ENCODE assay signal across 8 mouse cellular contexts in genomic region chr9:110653655-110654461, GRCm38 (mm10). TPM values are rescaled to one million over a fixed set of nuclear protein-coding genes. Genes with fewer than 3 reads are reported as not detected.
DNase-seq lines count a peak whose midpoint lies in the region; ATAC-seq and TF ChIP-seq lines count a peak whose summit lies in the region.

Nbeal2 (minus strand) TSS chr9:110654161.

- H3K27ac ChIP-seq in bone marrow, adult 2 months (ENCODE audit: control insufficient read depth, insufficient read depth, low read depth, low read length, poor library complexity): peak within 1 kb of the TSS; percentile 73
- H3K27ac ChIP-seq in embryonic fibroblast, embryonic 13.5 days (ENCODE audit: insufficient read depth, low read length): no peak within 1 kb of the TSS
- peak within 1 kb of the TSS; percentile 53; the same call in 1 of the 2 replicates for H3K27ac ChIP-seq in kidney, embryonic 14.5 days (ENCODE audit: low read depth, low read length)
- no peak within 1 kb of the TSS for H3K27ac ChIP-seq in limb, embryonic 14.5 days (replicated peaks; ENCODE audit: low read depth, low read length)
- H3K27ac ChIP-seq in midbrain, embryonic 16.5 days (ENCODE audit: low read length): peak within 1 kb of the TSS; percentile 39; the same call in 1 of the 2 replicates
- H3K27ac ChIP-seq in spleen, adult 2 months (ENCODE audit: insufficient read depth, low read length): peak within 1 kb of the TSS; percentile 73

- no peaks in the 10 kb centered on the region for H3K9me3 ChIP-seq in kidney, embryonic 14.5 days (ENCODE audit: control insufficient read depth, low read length)
- H3K9me3 ChIP-seq in limb, embryonic 14.5 days (ENCODE audit: control insufficient read depth, low read length): no peaks in the 10 kb centered on the region
- H3K9me3 ChIP-seq in midbrain, embryonic 16.5 days (replicated peaks; ENCODE audit: control insufficient read depth, low read length, poor library complexity, severe bottlenecking): no peaks in the 10 kb centered on the region

- H3K9ac ChIP-seq in kidney, embryonic 14.5 days (ENCODE audit: low read depth, low read length): peak within 1 kb of the TSS; percentile 64
- H3K9ac ChIP-seq in limb, embryonic 14.5 days (ENCODE audit: low read depth, low read length, severe bottlenecking): peak within 1 kb of the TSS; percentile 52
- H3K9ac ChIP-seq in midbrain, embryonic 16.5 days (ENCODE audit: low read depth, low read length): peak within 1 kb of the TSS; percentile 80

- peaks cover 9% of the 10 kb centered on the region for H3K4me1 ChIP-seq in bone marrow, adult 2 months (ENCODE audit: control insufficient read depth, insufficient read depth, low read length)
- peaks cover 3% of the 10 kb centered on the region; the same call in 1 of the 2 replicates for H3K4me1 ChIP-seq in embryonic fibroblast, embryonic 13.5 days (ENCODE audit: control insufficient read depth, insufficient read depth, low read length)
- H3K4me1 ChIP-seq in kidney, embryonic 14.5 days (ENCODE audit: control insufficient read depth, insufficient read depth, low read length): peaks cover 17% of the 10 kb centered on the region
- H3K4me1 ChIP-seq in limb, embryonic 14.5 days (ENCODE audit: control insufficient read depth, insufficient read depth, low read length): peaks cover 20% of the 10 kb centered on the region
- peaks cover 50% of the 10 kb centered on the region for H3K4me1 ChIP-seq in midbrain, embryonic 16.5 days (ENCODE audit: control insufficient read depth, insufficient read depth, low read length)
- H3K4me1 ChIP-seq in spleen, adult 2 months (ENCODE audit: control insufficient read depth, insufficient read depth, insufficient read length): peaks cover 23% of the 10 kb centered on the region; the same call in 1 of the 2 replicates

- TF ChIP-seq POLR2A in bone marrow, adult 2 months (IDR thresholded peaks at IDR 0.05; ENCODE audit: borderline replicate concordance, control insufficient read depth, low read depth, low read length): peak; percentile 69; the same call in 1 of the 2 replicates
- TF ChIP-seq POLR2A in embryonic fibroblast, embryonic 13.5 days (IDR thresholded peaks at IDR 0.05; ENCODE audit: low read depth, low read length): peak; percentile 39
- TF ChIP-seq POLR2A in limb, embryonic 14.5 days (IDR thresholded peaks at IDR 0.05; ENCODE audit: borderline replicate concordance, extremely low read depth, insufficient read depth, insufficient read length): no peak
- peak; percentile 30; the same call in 1 of the 2 replicates for TF ChIP-seq POLR2A in spleen, adult 2 months (IDR thresholded peaks at IDR 0.05; ENCODE audit: low read depth, low read length)

- peak; percentile 97 for DNase-seq in A20 (ENCODE audit: low read depth, low spot score)
- DNase-seq in heart, adult 9 months (ENCODE audit: low spot score in 2 of 2): peak; percentile 97
- peak; percentile 80 for DNase-seq in limb, embryonic 14.5 days (ENCODE audit: low spot score)
- peak; percentile 75 to 91 for DNase-seq in spleen, adult 2 months (ENCODE audit: low read depth in 1 of 2, low spot score in 2 of 2)

- no peak for TF ChIP-seq CTCF in bone marrow, adult 2 months (IDR thresholded peaks at IDR 0.05; ENCODE audit: control insufficient read depth, insufficient read depth, low read length)
- TF ChIP-seq CTCF in embryonic fibroblast, embryonic 13.5 days (IDR thresholded peaks at IDR 0.05; ENCODE audit: borderline replicate concordance, insufficient read depth, low read length): no peak
- no peak for TF ChIP-seq CTCF in spleen, adult 2 months (IDR thresholded peaks at IDR 0.05; ENCODE audit: extremely low read depth, insufficient read depth, insufficient read length, insufficient replicate concordance)

- ATAC-seq in kidney, embryonic 14.5 days (ENCODE audit: low FRiP score, low TSS enrichment): peak; percentile 86
- peak; percentile 72 for ATAC-seq in limb, embryonic 14.5 days (ENCODE audit: low FRiP score, low read depth)
- peak; percentile 41 for ATAC-seq in midbrain, embryonic 16.5 days

- no peaks in the 10 kb centered on the region for H3K36me3 ChIP-seq in kidney, embryonic 14.5 days (ENCODE audit: control insufficient read depth, insufficient read depth, low read length)
- no peaks in the 10 kb centered on the region for H3K36me3 ChIP-seq in limb, embryonic 14.5 days (ENCODE audit: control insufficient read depth, insufficient read depth, low read length)
- no peaks in the 10 kb centered on the region for H3K36me3 ChIP-seq in midbrain, embryonic 16.5 days (ENCODE audit: control insufficient read depth, insufficient read depth, low read length)
- no peaks in the 10 kb centered on the region for H3K36me3 ChIP-seq in spleen, adult 2 months (ENCODE audit: control insufficient read depth, insufficient read depth, low read length)

- peak within 1 kb of the TSS; percentile 95 for H3K4me2 ChIP-seq in kidney, embryonic 14.5 days (replicated peaks; ENCODE audit: low read depth, low read length)
- peak within 1 kb of the TSS; percentile 99 for H3K4me2 ChIP-seq in limb, embryonic 14.5 days (replicated peaks; ENCODE audit: low read depth, low read length, severe bottlenecking)
- peak within 1 kb of the TSS; percentile 94 for H3K4me2 ChIP-seq in midbrain, embryonic 16.5 days (ENCODE audit: low read length)

- WGBS in bone marrow, adult 2 months: under 1% methylated on average over 70 of the region's 75 CpGs
- under 1% methylated on average over 66 of the region's 75 CpGs for WGBS in kidney, embryonic 14.5 days
- WGBS in limb, embryonic 14.5 days: under 1% methylated on average over 31 of the region's 75 CpGs
- under 1% methylated on average over 72 of the region's 75 CpGs for WGBS in midbrain, embryonic 16.5 days
- under 1% methylated on average over 75 of the region's 75 CpGs for WGBS in spleen, adult 2 months

- peaks cover 14% of the 10 kb centered on the region for H3K27me3 ChIP-seq in kidney, embryonic 14.5 days (ENCODE audit: control insufficient read depth, insufficient read depth, low read length)
- H3K27me3 ChIP-seq in limb, embryonic 14.5 days (ENCODE audit: control insufficient read depth, insufficient read depth, low read length): peaks cover 26% of the 10 kb centered on the region
- peaks cover 2% of the 10 kb centered on the region; the same call in 1 of the 2 replicates for H3K27me3 ChIP-seq in midbrain, embryonic 16.5 days (ENCODE audit: control insufficient read depth, insufficient read depth, low read depth, low read length)
- H3K27me3 ChIP-seq in spleen, adult 2 months (ENCODE audit: control insufficient read depth, insufficient read depth, low read length): no peaks in the 10 kb centered on the region

- H3K4me3 ChIP-seq in bone marrow, adult 2 months (replicated peaks; ENCODE audit: control insufficient read depth, low read depth, low read length): peak within 1 kb of the TSS; percentile 77
- H3K4me3 ChIP-seq in embryonic fibroblast, embryonic 13.5 days (ENCODE audit: insufficient read depth, low read length): peak within 1 kb of the TSS; percentile 37
- peak within 1 kb of the TSS; percentile 70 for H3K4me3 ChIP-seq in kidney, embryonic 14.5 days (ENCODE audit: low read length)
- peak within 1 kb of the TSS; percentile 60 for H3K4me3 ChIP-seq in limb, embryonic 14.5 days (replicated peaks; ENCODE audit: low read length)
- H3K4me3 ChIP-seq in midbrain, embryonic 16.5 days (ENCODE audit: low read depth, low read length): peak within 1 kb of the TSS; percentile 75
- H3K4me3 ChIP-seq in spleen, adult 2 months (ENCODE audit: extremely low read depth, insufficient read depth, insufficient read length): peak within 1 kb of the TSS; percentile 80

RNA-seq across cellular contexts. Expression of gene Nbeal2, which starts in this region (rescaled TPM):
- 46.2 and 119 TPM in 2 replicates for polyA plus RNA-seq in bone marrow, adult 2 months (2011; ENCODE audit: insufficient read depth, insufficient read length, low replicate concordance, missing spikeins)
- 1.8 TPM in 2 replicates for polyA plus RNA-seq in embryonic fibroblast, embryonic 13.5 days (2011; ENCODE audit: insufficient read length, low read depth, missing spikeins)
- polyA plus RNA-seq in kidney, embryonic 14.5 days (2014; fragmentation: Nextera tagmentation; extraction: Ambion mirVana): 2.6 and 4.8 TPM in 2 replicates
- polyA plus RNA-seq in limb, embryonic 14.5 days (2012; rRNA removed): 8.4 and 9.4 TPM in 2 replicates
- polyA plus RNA-seq in limb, embryonic 14.5 days (2014; fragmentation: Nextera tagmentation; extraction: Ambion mirVana): 3.2 and 3.3 TPM in 2 replicates
- polyA plus RNA-seq in midbrain, embryonic 16.5 days (2015; fragmentation: Nextera tagmentation; extraction: Ambion mirVana): 5.2 and 6.1 TPM in 2 replicates
- 78.9 and 82.2 TPM in 2 replicates for polyA plus RNA-seq in spleen, adult 2 months (2012; rRNA removed)

Comparison
In these comparisons a context has a peak if more than half of its experiments do, and no peak if none do; other contexts are left out.
1. H3K27ac ChIP-seq: peak in bone marrow, adult 2 months (single experiment), kidney, embryonic 14.5 days (single experiment), midbrain, embryonic 16.5 days (single experiment) and spleen, adult 2 months (single experiment); none in embryonic fibroblast, embryonic 13.5 days (single experiment) and limb, embryonic 14.5 days (single experiment).
2. Peak in every context shown above with its lines, with median percentiles within 50 percentile points of each other: DNase-seq, H3K4me3 ChIP-seq, ATAC-seq, H3K4me2 ChIP-seq and H3K9ac ChIP-seq.